Mouse (Mus musculus): ENCODE measurements around the gene Scarf2. TPM values are rescaled to one million over a fixed set of nuclear protein-coding genes. Genes with fewer than 3 reads are reported as not detected.
A peak's percentile ranks its signal among the peaks of the same experiment; 100 is the strongest.

Scarf2 gene
- 6.4 and 7.2 TPM in 2 replicates for polyA plus RNA-seq (2014; fragmentation: Nextera tagmentation; extraction: Ambion mirVana)

DNA sequence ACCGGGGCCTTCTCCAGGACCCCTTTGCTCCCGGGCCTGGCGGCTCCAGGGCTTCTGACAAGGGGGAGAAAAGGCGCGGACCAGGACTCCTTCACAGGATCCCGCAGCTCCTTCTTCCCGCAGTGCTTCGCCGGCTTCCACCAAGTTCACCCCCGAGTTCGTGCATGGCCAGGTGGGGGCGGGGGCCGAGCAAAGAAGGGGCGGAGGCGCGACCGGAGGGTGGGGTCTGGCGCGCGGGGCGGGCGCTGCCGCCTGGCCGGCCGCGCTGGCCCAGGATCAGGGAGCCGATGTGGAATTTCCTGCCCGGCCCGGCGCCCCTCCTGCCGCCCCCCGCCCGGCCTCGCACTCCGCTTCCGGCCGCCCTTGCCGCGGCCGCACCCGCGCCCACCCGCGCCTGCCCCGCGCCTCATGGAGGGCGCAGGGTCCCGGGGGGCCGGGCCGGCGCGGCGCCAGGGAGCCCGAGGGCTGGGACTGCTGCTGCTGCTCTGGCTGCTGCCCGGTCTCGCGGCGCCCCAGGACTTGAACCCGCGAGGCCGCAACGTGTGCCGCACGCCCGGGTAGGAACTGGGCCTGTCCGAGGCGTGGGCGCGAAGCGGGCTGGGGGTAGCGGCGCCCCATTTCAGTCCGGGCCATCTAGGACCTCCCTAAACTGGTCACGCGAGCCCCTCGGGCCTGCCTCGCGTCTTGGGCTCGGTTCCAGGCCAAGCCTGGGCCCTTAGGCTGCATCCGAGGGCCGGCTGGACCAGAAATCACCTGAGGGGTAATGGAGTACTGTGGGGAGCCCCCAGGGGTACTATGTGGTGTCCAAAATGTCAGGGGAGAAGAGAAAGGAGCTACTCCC is at the start of gene Scarf2:
Gene Scarf2 (plus strand): TSS at position 312 of the 841 bp plus-strand sequence.
- H3K4me2 ChIP-seq (replicated peaks; ENCODE audit: low read depth, low read length), result peak within 1 kb of the TSS; percentile 81
- peak; percentile 62 for DNase-seq (ENCODE audit: low spot score)
- WGBS, result 3% methylated on average over 48 of the region's 81 CpGs
- H3K36me3 ChIP-seq (ENCODE audit: control insufficient read depth, insufficient read depth, low read length), result no peaks in the 10 kb centered on the region
- peak within 1 kb of the TSS; percentile 43 for H3K4me3 ChIP-seq (ENCODE audit: low read depth, low read length)
- peak; percentile 23; the same call in 1 of the 2 replicates for ATAC-seq (ENCODE audit: low FRiP score)
- peaks cover 66% of the 10 kb centered on the region for H3K27me3 ChIP-seq (ENCODE audit: control insufficient read depth, insufficient read depth, low read length)
- H3K9ac ChIP-seq (ENCODE audit: low read depth, low read length), result peak within 1 kb of the TSS; percentile 70
- peak within 1 kb of the TSS; percentile 62 for H3K27ac ChIP-seq (ENCODE audit: low read depth, low read length)
- H3K4me1 ChIP-seq (replicated peaks; ENCODE audit: control insufficient read depth, insufficient read depth, low read length), result peaks cover 4% of the 10 kb centered on the region
- H3K9me3 ChIP-seq (ENCODE audit: control insufficient read depth, low read length), result no peaks in the 10 kb centered on the region

DNA sequence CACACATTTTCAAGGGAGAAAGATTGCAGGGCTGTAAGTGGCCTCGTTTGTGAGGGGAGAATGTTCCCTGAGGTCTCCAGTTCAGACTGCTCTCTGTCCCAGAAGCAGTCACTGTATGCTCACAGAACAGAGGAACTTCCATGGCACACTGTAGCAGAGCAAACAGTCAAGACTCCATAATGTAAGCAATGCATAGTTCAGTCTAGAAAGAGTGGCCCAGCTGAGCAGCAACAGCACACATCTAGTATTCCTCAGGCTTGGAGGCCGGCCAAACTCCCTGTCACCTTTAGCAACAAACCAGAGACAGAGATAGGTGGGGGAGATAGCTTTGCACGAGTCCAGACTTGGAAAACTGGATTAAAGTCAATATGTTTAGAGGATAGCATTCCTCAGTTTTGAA is 44.1 kb upstream of the Scarf2 start:
- ATAC-seq (ENCODE audit: low FRiP score) (no peak), DNase-seq (ENCODE audit: low spot score) (no peak)
- Histone ChIP-seq H3K4me3 (ENCODE audit: low read depth, low read length) (no peak overlapping the region), H3K27ac (ENCODE audit: low read depth, low read length) (no peak overlapping the region), H3K36me3 (ENCODE audit: control insufficient read depth, insufficient read depth, low read length) (no peaks in the 10 kb centered on the region), H3K9me3 (ENCODE audit: control insufficient read depth, low read length) (no peaks in the 10 kb centered on the region), H3K4me2 (replicated peaks; ENCODE audit: low read depth, low read length) (no peak overlapping the region), H3K27me3 (ENCODE audit: control insufficient read depth, insufficient read depth, low read length) (no peaks in the 10 kb centered on the region), H3K9ac (ENCODE audit: low read depth, low read length) (no peak overlapping the region), H3K4me1 (replicated peaks; ENCODE audit: control insufficient read depth, insufficient read depth, low read length) (no peaks in the 10 kb centered on the region)
- WGBS, result 40% methylated on average over 3 of the region's 3 CpGs

DNA sequence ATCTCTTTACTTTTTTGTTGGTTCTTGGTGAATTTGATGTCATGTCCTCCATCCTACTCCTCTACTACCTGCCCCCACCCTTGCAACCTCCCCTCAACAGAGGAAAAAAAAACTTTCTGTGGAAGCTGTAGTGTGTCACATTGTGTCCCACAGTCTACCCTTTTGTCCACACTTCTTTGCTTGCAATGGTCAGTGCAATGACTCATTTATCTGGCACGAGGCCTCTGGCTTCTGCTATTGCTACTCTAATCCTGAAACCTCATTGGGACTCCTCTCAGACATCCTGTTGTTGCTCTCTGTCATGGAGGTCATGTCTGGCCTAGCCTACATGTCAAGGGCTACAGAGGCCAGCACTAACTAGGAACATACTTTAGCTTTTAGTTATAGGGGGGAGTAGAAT is 43.4 kb upstream of the Scarf2 start:
- no peak for DNase-seq (ENCODE audit: low spot score)
- H3K4me2 ChIP-seq (replicated peaks; ENCODE audit: low read depth, low read length), result no peak overlapping the region
- 49% methylated on average over 1 of the region's 1 CpGs for WGBS

DNA sequence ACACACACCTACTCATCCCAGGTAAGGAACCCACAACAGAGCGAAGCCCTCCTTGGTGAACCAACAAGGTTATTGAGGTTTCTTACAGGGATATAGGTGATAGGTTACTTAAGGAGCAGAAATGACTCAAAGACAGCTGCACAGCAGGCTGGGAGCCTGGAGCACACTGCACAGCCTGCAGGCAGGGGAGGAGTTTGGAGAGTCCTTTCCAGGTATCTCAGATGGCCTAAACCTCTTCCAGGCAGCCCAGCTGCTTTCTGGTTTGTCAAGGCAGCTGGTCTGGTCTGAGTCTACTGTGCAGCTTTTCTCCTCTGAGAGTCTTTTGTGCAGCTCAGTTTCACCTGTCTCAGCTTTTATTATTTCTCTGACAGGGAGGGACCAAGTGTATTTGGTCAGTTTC is 39.3 kb upstream of the Scarf2 start:
- ATAC-seq (ENCODE audit: low FRiP score), result no peak
- H3K4me2 ChIP-seq (replicated peaks; ENCODE audit: low read depth, low read length), result no peak overlapping the region
- H3K9me3 ChIP-seq (ENCODE audit: control insufficient read depth, low read length), result no peaks in the 10 kb centered on the region
- no peak overlapping the region for H3K4me3 ChIP-seq (ENCODE audit: low read depth, low read length)
- H3K9ac ChIP-seq (ENCODE audit: low read depth, low read length), result no peak overlapping the region
- 100% methylated on average over 1 of the region's 1 CpGs for WGBS
- H3K27ac ChIP-seq (ENCODE audit: low read depth, low read length), result no peak overlapping the region
- no peak for DNase-seq (ENCODE audit: low spot score)
- H3K27me3 ChIP-seq (ENCODE audit: control insufficient read depth, insufficient read depth, low read length), result no peaks in the 10 kb centered on the region
- no peaks in the 10 kb centered on the region for H3K36me3 ChIP-seq (ENCODE audit: control insufficient read depth, insufficient read depth, low read length)
- H3K4me1 ChIP-seq (replicated peaks; ENCODE audit: control insufficient read depth, insufficient read depth, low read length), result peaks cover 2% of the 10 kb centered on the region; the same call in 1 of the 2 replicates

More for the DNA sequence above, 43.4 kb upstream of the Scarf2 start:
- H3K9ac ChIP-seq (ENCODE audit: low read depth, low read length), result no peak overlapping the region
- no peaks in the 10 kb centered on the region for H3K4me1 ChIP-seq (replicated peaks; ENCODE audit: control insufficient read depth, insufficient read depth, low read length)
- no peak for ATAC-seq (ENCODE audit: low FRiP score)
- H3K9me3 ChIP-seq (ENCODE audit: control insufficient read depth, low read length), result no peaks in the 10 kb centered on the region
- no peaks in the 10 kb centered on the region for H3K27me3 ChIP-seq (ENCODE audit: control insufficient read depth, insufficient read depth, low read length)
- H3K4me3 ChIP-seq (ENCODE audit: low read depth, low read length), result no peak overlapping the region
- H3K36me3 ChIP-seq (ENCODE audit: control insufficient read depth, insufficient read depth, low read length), result no peaks in the 10 kb centered on the region
- H3K27ac ChIP-seq (ENCODE audit: low read depth, low read length), result no peak overlapping the region

DNA sequence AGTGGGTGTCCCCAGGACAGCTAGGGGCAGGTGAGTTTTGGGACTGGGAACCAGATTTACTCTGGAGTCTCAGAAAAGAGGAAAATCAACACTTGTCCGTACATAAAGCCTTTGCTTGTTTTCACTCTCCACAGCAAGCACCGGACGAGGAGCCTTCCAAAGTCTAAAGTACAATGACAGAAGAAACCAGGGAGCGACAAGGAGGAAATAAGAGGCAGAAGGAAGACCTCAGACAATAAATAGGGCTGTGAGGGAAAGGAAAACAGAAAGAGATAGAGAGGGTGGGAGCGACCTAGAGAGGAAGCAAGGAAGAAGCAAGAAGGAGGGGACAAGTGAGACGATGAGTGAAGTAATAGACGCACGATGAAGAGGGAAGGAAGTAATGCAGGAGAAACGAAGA is 38.2 kb upstream of the Scarf2 start:
- DNase-seq (ENCODE audit: low spot score) (no peak), ATAC-seq (ENCODE audit: low FRiP score) (no peak)
- Histone ChIP-seq H3K4me1 (replicated peaks; ENCODE audit: control insufficient read depth, insufficient read depth, low read length) (peaks cover 2% of the 10 kb centered on the region; the same call in 1 of the 2 replicates), H3K4me2 (replicated peaks; ENCODE audit: low read depth, low read length) (peak overlapping the region; percentile 97), H3K36me3 (ENCODE audit: control insufficient read depth, insufficient read depth, low read length) (no peaks in the 10 kb centered on the region), H3K27me3 (ENCODE audit: control insufficient read depth, insufficient read depth, low read length) (no peaks in the 10 kb centered on the region), H3K9ac (ENCODE audit: low read depth, low read length) (peak overlapping the region; percentile 86; the same call in 1 of the 2 replicates), H3K4me3 (ENCODE audit: low read depth, low read length) (peak overlapping the region; percentile 66), H3K9me3 (ENCODE audit: control insufficient read depth, low read length) (no peaks in the 10 kb centered on the region), H3K27ac (ENCODE audit: low read depth, low read length) (no peak overlapping the region)
- 52% methylated on average over 9 of the region's 9 CpGs for WGBS

DNA sequence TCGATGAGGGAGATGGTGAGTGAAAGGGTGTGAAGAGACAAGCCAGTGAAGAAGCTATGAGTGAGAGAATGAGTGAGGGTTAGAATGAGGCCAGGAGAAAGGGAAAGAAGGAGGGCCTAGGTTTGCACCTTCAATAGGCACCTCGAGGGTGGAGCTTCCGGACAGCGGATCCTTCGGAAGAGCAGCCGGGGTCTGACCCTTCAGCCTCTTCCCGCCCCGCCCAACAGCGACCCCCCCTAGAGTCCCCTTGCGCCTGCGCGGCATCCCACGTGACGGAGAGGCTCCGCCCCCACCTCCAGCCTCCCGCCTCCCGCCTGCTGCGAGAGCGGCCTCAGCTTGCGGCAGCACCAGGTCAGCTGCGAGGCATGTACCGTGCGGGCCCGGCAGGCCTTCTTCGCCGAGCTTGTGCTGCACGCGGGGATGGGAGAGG is 37.7 kb upstream of the Scarf2 start, which contains the start of gene Klhl22:
Gene Klhl22 (plus strand): TSS at position 275 of the 430 bp plus-strand sequence.
- H3K4me2 ChIP-seq (replicated peaks; ENCODE audit: low read depth, low read length), result peak within 1 kb of the TSS; percentile 97
- no peak within 1 kb of the TSS for H3K27ac ChIP-seq (ENCODE audit: low read depth, low read length)
- peaks cover 2% of the 10 kb centered on the region; the same call in 1 of the 2 replicates for H3K4me1 ChIP-seq (replicated peaks; ENCODE audit: control insufficient read depth, insufficient read depth, low read length)
- H3K27me3 ChIP-seq (ENCODE audit: control insufficient read depth, insufficient read depth, low read length), result no peaks in the 10 kb centered on the region
- H3K36me3 ChIP-seq (ENCODE audit: control insufficient read depth, insufficient read depth, low read length), result no peaks in the 10 kb centered on the region
- peak within 1 kb of the TSS; percentile 66 for H3K4me3 ChIP-seq (ENCODE audit: low read depth, low read length)
- ATAC-seq (ENCODE audit: low FRiP score), result peak; percentile 94
- no peaks in the 10 kb centered on the region for H3K9me3 ChIP-seq (ENCODE audit: control insufficient read depth, low read length)
- H3K9ac ChIP-seq (ENCODE audit: low read depth, low read length), result peak within 1 kb of the TSS; percentile 86
- WGBS, result 2% methylated on average over 27 of the region's 28 CpGs
- DNase-seq (ENCODE audit: low spot score), result peak; percentile 94

DNA sequence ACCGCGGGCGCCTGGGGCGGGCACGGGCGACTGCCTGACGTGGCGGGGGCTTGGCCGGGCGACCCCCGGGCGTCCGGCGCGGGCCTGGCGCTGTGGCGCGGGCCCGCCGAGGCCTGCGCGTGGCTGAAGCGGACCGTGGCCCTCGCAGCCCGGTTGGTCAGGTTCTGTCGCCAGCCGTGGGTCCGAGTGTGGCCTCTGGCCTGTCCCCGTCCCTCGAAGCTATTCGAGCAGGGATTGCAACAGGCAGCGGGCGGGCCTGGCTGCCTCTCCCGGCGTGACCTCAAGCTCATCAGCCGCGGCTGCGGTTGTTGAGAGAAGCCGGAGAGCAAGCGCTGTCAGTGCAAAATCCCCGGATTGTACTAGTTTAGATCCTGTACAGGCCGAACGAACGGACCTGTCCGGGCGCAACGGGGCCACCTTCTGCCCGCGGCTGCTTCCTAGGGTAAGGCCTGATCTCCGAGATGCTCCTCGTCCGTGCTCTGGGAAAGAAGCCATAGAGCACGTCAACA is 37.2 kb upstream of the Scarf2 start:
- peak overlapping the region; percentile 86 for H3K9ac ChIP-seq (ENCODE audit: low read depth, low read length)
- H3K4me1 ChIP-seq (replicated peaks; ENCODE audit: control insufficient read depth, insufficient read depth, low read length), result peaks cover 2% of the 10 kb centered on the region; the same call in 1 of the 2 replicates
- H3K27ac ChIP-seq (ENCODE audit: low read depth, low read length), result no peak overlapping the region
- no peaks in the 10 kb centered on the region for H3K36me3 ChIP-seq (ENCODE audit: control insufficient read depth, insufficient read depth, low read length)
- WGBS, result 2% methylated on average over 53 of the region's 54 CpGs
- H3K27me3 ChIP-seq (ENCODE audit: control insufficient read depth, insufficient read depth, low read length), result no peaks in the 10 kb centered on the region
- no peaks in the 10 kb centered on the region for H3K9me3 ChIP-seq (ENCODE audit: control insufficient read depth, low read length)
- H3K4me3 ChIP-seq (ENCODE audit: low read depth, low read length), result peak overlapping the region; percentile 66
- DNase-seq (ENCODE audit: low spot score) (peak; percentile 63), ATAC-seq (ENCODE audit: low FRiP score) (peak; percentile 81)
- peak overlapping the region; percentile 97 for H3K4me2 ChIP-seq (replicated peaks; ENCODE audit: low read depth, low read length)

DNA sequence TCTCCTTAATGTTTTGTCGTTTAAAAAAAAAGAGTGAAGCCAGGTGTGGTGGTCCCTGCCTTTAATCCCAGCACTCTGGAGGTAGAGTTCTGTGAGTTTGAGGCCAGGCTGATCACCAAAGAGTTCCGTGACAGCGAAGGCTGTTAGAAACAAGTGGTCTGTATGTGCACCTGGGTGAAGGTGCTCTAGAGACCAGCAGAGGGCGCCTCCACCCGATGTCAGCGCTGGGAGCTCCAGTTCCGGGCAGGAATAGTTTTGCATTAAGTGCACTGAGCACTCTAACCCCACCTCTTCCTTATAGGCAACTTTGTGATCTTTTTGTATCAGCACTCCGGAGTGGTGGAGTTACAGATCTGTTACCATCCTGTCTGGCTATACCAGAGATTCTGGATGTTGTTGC is 36.4 kb upstream of the Scarf2 start:
- no peaks in the 10 kb centered on the region for H3K36me3 ChIP-seq (ENCODE audit: control insufficient read depth, insufficient read depth, low read length)
- peak overlapping the region; percentile 97; the same call in 1 of the 2 replicates for H3K4me2 ChIP-seq (replicated peaks; ENCODE audit: low read depth, low read length)
- H3K9ac ChIP-seq (ENCODE audit: low read depth, low read length), result no peak overlapping the region
- no peak overlapping the region for H3K4me3 ChIP-seq (ENCODE audit: low read depth, low read length)
- WGBS, result 37% methylated on average over 8 of the region's 8 CpGs
- no peaks in the 10 kb centered on the region for H3K9me3 ChIP-seq (ENCODE audit: control insufficient read depth, low read length)
- H3K27me3 ChIP-seq (ENCODE audit: control insufficient read depth, insufficient read depth, low read length), result no peaks in the 10 kb centered on the region
- H3K27ac ChIP-seq (ENCODE audit: low read depth, low read length), result no peak overlapping the region
- peak; percentile 65 for DNase-seq (ENCODE audit: low spot score)
- H3K4me1 ChIP-seq (replicated peaks; ENCODE audit: control insufficient read depth, insufficient read depth, low read length), result peaks cover 2% of the 10 kb centered on the region; the same call in 1 of the 2 replicates
- ATAC-seq (ENCODE audit: low FRiP score), result no peak
